Mouse (Mus musculus) myocyte (in vitro differentiated cells): ENCODE results near the gene Synpo2l. TPM values are rescaled to one million over a fixed set of nuclear protein-coding genes. Genes with fewer than 3 reads are reported as not detected.
A peak's percentile ranks its signal among the peaks of the same experiment; 100 is the strongest.

Experiments used
- H3K27me3 ChIP-seq: one replicate; pipeline ENCODE4 v1.6.1; 2011; ENCODE audit not compliant: control insufficient read depth, insufficient read depth, insufficient read length
- H3K36me3 ChIP-seq: one replicate; pipeline ENCODE4 v1.6.1; 2011; ENCODE audit not compliant: control insufficient read depth, insufficient read depth
- H3K4me2 ChIP-seq: one replicate; pipeline ENCODE4 v1.6.1; 2011; ENCODE audit warnings: low read depth, control low read depth
- H3K4me3 ChIP-seq: one replicate; pipeline ENCODE4 v1.5.1; 2011; ENCODE audit warnings: mild to moderate bottlenecking, control low read depth, moderate library complexity
- H3K79me2 ChIP-seq: one replicate; pipeline ENCODE4 v1.6.1; 2011; ENCODE audit not compliant: control insufficient read depth, insufficient read depth
- H3ac ChIP-seq: one replicate; pipeline ENCODE4 v1.6.1; 2011; ENCODE audit not compliant: control insufficient read depth, insufficient read length
- CEBPB ChIP-seq: IDR thresholded peaks from 2 replicates; pipeline ENCODE4 v1.6.1; 2011; ENCODE audit warnings: mild to moderate bottlenecking, moderate library complexity; ENCODE audit not compliant: poor library complexity, insufficient read depth, severe bottlenecking
- E2F4 ChIP-seq: IDR thresholded peaks from one replicate; pipeline ENCODE4 v1.6.1; 2011; ENCODE audit warnings: mild to moderate bottlenecking, control low read depth, moderate library complexity; ENCODE audit not compliant: insufficient read depth
- MAX ChIP-seq: IDR thresholded peaks from one replicate; pipeline ENCODE4 v1.6.1; 2011; ENCODE audit warnings: low read depth, mild to moderate bottlenecking, control low read depth
- MYOD1 ChIP-seq, 3 experiments: IDR thresholded peaks; one replicate each; pipeline ENCODE4 v1.6.1; 2011; ENCODE audit warnings: control low read depth in 2 of 3, low read depth in 2 of 3, mild to moderate bottlenecking in 2 of 3, moderate library complexity in 1 of 3; ENCODE audit not compliant: insufficient read length in 2 of 3, control insufficient read depth in 1 of 3
- MYOG ChIP-seq, 3 experiments: IDR thresholded peaks; one replicate each; pipeline ENCODE4 v1.6.1; 2011; ENCODE audit warnings: control low read depth in 2 of 3, low read depth in 2 of 3, mild to moderate bottlenecking in 2 of 3; ENCODE audit not compliant: insufficient read length in 2 of 3, control insufficient read depth in 1 of 3, insufficient read depth in 1 of 3
- POLR2A ChIP-seq: IDR thresholded peaks from one replicate; pipeline ENCODE4 v1.6.1; 2011; ENCODE audit warnings: low read depth, mild to moderate bottlenecking, control low read depth, moderate library complexity; ENCODE audit not compliant: insufficient read length
- POLR2AphosphoS2 ChIP-seq: IDR thresholded peaks from one replicate; pipeline ENCODE4 v1.6.1; 2011; ENCODE audit warnings: low read depth, control low read depth; ENCODE audit not compliant: insufficient read length
- REST ChIP-seq: IDR thresholded peaks from one replicate; pipeline ENCODE4 v1.6.1; 2011; ENCODE audit warnings: mild to moderate bottlenecking, control low read depth, moderate library complexity; ENCODE audit not compliant: insufficient read depth, insufficient read length
- SRF ChIP-seq: IDR thresholded peaks from one replicate; pipeline ENCODE4 v1.6.1; 2011; ENCODE audit warnings: low read depth; ENCODE audit not compliant: control insufficient read depth, insufficient read length
- TCF12 ChIP-seq: IDR thresholded peaks from one replicate; pipeline ENCODE4 v1.6.1; 2011; ENCODE audit warnings: mild to moderate bottlenecking, control low read depth; ENCODE audit not compliant: poor library complexity, insufficient read depth, severe bottlenecking
- TCF3 ChIP-seq: IDR thresholded peaks from one replicate; pipeline ENCODE4 v1.6.1; 2011; ENCODE audit warnings: low read depth, control low read depth; ENCODE audit not compliant: insufficient read length
- USF1 ChIP-seq: IDR thresholded peaks from one replicate; pipeline ENCODE4 v1.6.1; 2011; ENCODE audit warnings: low read depth, mild to moderate bottlenecking, control low read depth, moderate library complexity
- polyA plus RNA-seq: library from polyadenylated mRNA; unstranded; fragments of >200 nt; fragmentation: generic; extraction: Trizol; gene quantifications from one replicate; pipeline ENCODE4 v1.2.1, GENCODE M21; 2012; ENCODE audit warnings: missing spikeins

The Synpo2l gene
- polyA plus RNA-seq, 1 experiment = 165 TPM

- Histone ChIP-seq H3K27me3 (no peaks in the 10 kb centered on the region), H3K36me3 (no peaks in the 10 kb centered on the region), H3K4me2 (peak within 1 kb of the TSS; percentile 91), H3K79me2 (peaks cover 71% of the 10 kb centered on the region), H3K4me3 (peak within 1 kb of the TSS; percentile 90), H3ac (peak within 1 kb of the TSS; percentile 75)
- peak in 2 of 3 experiments; percentile 87 to 89 for TF ChIP-seq MYOG (IDR thresholded peaks at IDR 0.05; ENCODE audit: control insufficient read depth in 1 of 3, insufficient read depth in 1 of 3, insufficient read length in 2 of 3, low read depth in 2 of 3)
- peak in 2 of 3 experiments; percentile 76 to 86 for TF ChIP-seq MYOD1 (IDR thresholded peaks at IDR 0.05; ENCODE audit: control insufficient read depth in 1 of 3, insufficient read length in 2 of 3, low read depth in 2 of 3)
- peak; percentile 22 for TF ChIP-seq E2F4
- no peak for TF ChIP-seq MAX
- TF ChIP-seq TCF3 = no peak
- TF ChIP-seq CEBPB = no peak
- no peak for TF ChIP-seq SRF
- peak; percentile 46 for TF ChIP-seq REST
- peak; percentile 82 for TF ChIP-seq POLR2AphosphoS2
- no peak for TF ChIP-seq TCF12
- TF ChIP-seq POLR2A = peak; percentile 87
- peak; percentile 44 for TF ChIP-seq USF1
These were observed 34.7 kb upstream of the Synpo2l start, which contains the start of gene Chchd1 for GRCm38 (mm10) chr14:20702741-20703381. TSS of gene Chchd1 (plus strand) at chr14:20703006.

- H3K27me3 ChIP-seq = no peaks in the 10 kb centered on the region
- peak overlapping the region; percentile 75 for H3ac ChIP-seq
- TF ChIP-seq MAX (no peak), MYOD1 (IDR thresholded peaks at IDR 0.05; ENCODE audit: control insufficient read depth in 1 of 3, insufficient read length in 2 of 3, low read depth in 2 of 3) (no peak), POLR2A (no peak)
- H3K4me2 ChIP-seq = peak overlapping the region; percentile 91
- H3K36me3 ChIP-seq = no peaks in the 10 kb centered on the region
- peak overlapping the region; percentile 90 for H3K4me3 ChIP-seq
- H3K79me2 ChIP-seq = peaks cover 74% of the 10 kb centered on the region
These were observed 34.1 kb upstream of the Synpo2l start for GRCm38 (mm10) chr14:20702096-20702740.

- H3K4me2 ChIP-seq = peak overlapping the region; percentile 91
- TF ChIP-seq REST (no peak), SRF (no peak), TCF3 (no peak), E2F4 (no peak), POLR2A (no peak), POLR2AphosphoS2 (no peak), MYOG (IDR thresholded peaks at IDR 0.05; ENCODE audit: control insufficient read depth in 1 of 3, insufficient read depth in 1 of 3, insufficient read length in 2 of 3, low read depth in 2 of 3) (no peak), TCF12 (no peak), MAX (no peak), MYOD1 (IDR thresholded peaks at IDR 0.05; ENCODE audit: control insufficient read depth in 1 of 3, insufficient read length in 2 of 3, low read depth in 2 of 3) (no peak), USF1 (no peak), CEBPB (no peak)
- H3K36me3 ChIP-seq = no peaks in the 10 kb centered on the region
- H3K27me3 ChIP-seq = no peaks in the 10 kb centered on the region
- H3K79me2 ChIP-seq = peaks cover 81% of the 10 kb centered on the region
- peak overlapping the region; percentile 90 for H3K4me3 ChIP-seq
- H3ac ChIP-seq = no peak overlapping the region
These were observed 33.4 kb upstream of the Synpo2l start for GRCm38 (mm10) chr14:20701554-20701953.

- Histone ChIP-seq H3ac (no peak overlapping the region), H3K4me2 (no peak overlapping the region), H3K4me3 (no peak overlapping the region), H3K27me3 (no peaks in the 10 kb centered on the region), H3K79me2 (peaks cover 89% of the 10 kb centered on the region), H3K36me3 (no peaks in the 10 kb centered on the region)
- no peak for TF ChIP-seq SRF
- no peak for TF ChIP-seq CEBPB
- no peak for TF ChIP-seq MYOG (IDR thresholded peaks at IDR 0.05; ENCODE audit: control insufficient read depth in 1 of 3, insufficient read depth in 1 of 3, insufficient read length in 2 of 3, low read depth in 2 of 3)
- no peak for TF ChIP-seq TCF3
- TF ChIP-seq E2F4 = no peak
- no peak for TF ChIP-seq REST
- TF ChIP-seq MYOD1 (IDR thresholded peaks at IDR 0.05; ENCODE audit: control insufficient read depth in 1 of 3, insufficient read length in 2 of 3, low read depth in 2 of 3) = no peak
- no peak for TF ChIP-seq USF1
- TF ChIP-seq TCF12 = no peak
- no peak for TF ChIP-seq POLR2A
- no peak for TF ChIP-seq MAX
- no peak for TF ChIP-seq POLR2AphosphoS2
These were observed 32.2 kb upstream of the Synpo2l start for GRCm38 (mm10) chr14:20700362-20700761.
